Mouse (Mus musculus) erythroid progenitor cell, adult 5-6 weeks (primary cell): ENCODE data around the gene Sema6d. TPM values are rescaled to one million over a fixed set of nuclear protein-coding genes. Genes with fewer than 3 reads are reported as not detected.

Experiments used
- ATAC-seq: replicated peaks from 2 replicates; pipeline ENCODE4 v1.8.0; 2016; ENCODE audit warnings: moderate number of reproducible peaks, mild to moderate bottlenecking, moderate TSS enrichment, inconsistent platforms; ENCODE audit not compliant: poor library complexity, low FRiP score, severe bottlenecking
- total RNA-seq, 2 experiments: library from RNA; stranded (forward) in 1 of 2; stranded (reverse) in 1 of 2; fragments of 150-400 nt in 1 of 2; fragments of 186-747, 209-891 nt in 1 of 2; gene quantifications; 2 replicates each; pipeline versions ENCODE4 v1.2.3 to v1.2.4; 2015 to 2017; ENCODE audit warnings: low replicate concordance in 2 of 2

Gene Sema6d
- total RNA-seq, 2 experiments from 2014 or later: 1.3 to 5.0 TPM

DNA sequence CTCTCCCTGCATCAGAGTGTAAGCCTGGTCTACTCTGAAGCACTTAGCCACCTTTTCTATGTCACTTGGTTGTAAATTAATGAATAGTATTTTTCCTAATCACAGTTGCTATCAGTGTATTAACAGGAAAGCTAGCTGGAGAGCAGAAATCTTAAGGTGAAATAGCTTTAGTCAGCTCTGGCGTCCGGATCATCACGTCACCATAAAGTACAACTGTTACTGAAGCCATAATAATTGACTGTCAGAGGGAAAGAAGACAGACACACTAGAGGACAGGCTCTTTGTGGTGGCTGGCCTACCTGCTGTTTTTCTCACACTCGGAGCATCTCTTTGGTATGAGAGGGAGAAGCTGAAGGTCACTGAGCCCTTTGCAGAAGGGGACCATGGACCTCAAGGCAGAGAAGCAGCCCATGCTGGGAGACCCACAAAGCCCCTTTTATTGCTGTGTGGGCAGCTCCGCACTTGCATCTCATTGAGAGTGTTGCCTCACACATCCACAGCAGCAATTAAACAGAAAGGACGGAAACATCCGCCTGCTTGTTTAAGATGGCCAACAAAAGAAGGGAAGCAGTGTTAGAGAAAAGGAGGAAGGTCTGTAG, 72.3 kb downstream of the Sema6d start:
- ATAC-seq: no peak

GRCm38 (mm10) chr2:124168411-124168810, 78.6 kb downstream of the Sema6d start:
- ATAC-seq: no peak

GRCm38 (mm10) chr2:124171718-124172117, 81.9 kb downstream of the Sema6d start:
- ATAC-seq: no peak

DNA sequence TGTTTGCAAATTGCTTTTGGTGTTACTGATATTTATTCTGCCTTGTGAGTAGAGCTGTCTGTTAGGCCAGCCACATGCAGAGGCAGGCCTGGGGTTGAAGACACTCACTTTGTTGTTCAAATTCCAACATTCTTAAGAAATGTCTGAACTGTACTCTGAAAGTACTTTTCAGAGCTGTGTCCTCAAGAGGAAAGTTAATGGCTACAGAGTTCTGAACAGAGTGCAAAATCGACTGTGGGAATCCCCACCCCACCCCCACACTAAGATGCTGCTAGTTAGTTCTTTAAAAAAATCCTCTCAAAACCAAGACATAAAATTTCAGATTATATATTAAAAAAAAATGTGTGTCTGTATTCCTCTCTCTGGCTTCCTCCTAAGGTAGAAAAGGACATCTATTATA, 86.5 kb downstream of the Sema6d start:
- ATAC-seq: no peak

GRCm38 (mm10) chr2:124176711-124177169, 87.0 kb downstream of the Sema6d start:
- ATAC-seq: no peak

DNA sequence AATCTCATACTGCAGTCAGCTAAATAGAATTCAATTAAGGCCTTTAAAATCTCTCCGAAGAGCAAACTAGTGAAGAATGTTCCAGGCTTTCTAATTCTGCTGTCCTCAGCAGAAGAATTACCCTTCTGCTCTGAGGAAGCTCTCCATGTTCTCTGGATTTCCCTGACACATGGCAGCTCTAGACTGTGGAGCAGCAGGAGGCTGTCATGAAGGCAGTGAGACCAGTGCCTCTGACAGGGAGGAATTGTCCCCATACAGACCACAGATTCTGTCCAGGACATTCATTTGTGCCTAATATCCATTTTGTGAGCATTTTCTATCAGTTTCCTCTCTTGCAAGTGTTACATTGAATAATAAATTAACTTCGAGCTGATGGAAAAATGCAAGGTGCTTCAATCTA, 99.5 kb downstream of the Sema6d start:
- ATAC-seq: no peak

DNA sequence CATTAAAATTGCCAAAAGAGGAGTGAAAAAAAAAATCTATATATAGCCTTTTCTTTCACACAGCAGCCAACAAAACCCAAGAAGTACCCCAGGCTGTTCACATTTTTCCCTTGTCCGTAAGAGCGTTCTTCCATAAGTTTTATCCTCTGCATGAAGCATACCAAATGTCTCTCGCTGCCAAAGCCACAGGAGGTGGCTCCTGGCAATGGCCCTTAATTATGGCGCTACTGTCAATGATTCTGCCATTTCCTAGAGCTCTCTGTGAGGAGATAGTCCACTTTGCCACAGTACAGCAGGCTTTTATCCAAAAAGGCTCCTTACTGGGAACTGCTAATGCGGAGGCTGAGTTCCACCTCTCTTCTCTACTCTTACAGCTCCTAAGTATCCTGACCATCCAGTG, 104.3 kb downstream of the Sema6d start:
- no peak for ATAC-seq

GRCm38 (mm10) chr2:124201493-124201892, 111.7 kb downstream of the Sema6d start:
- ATAC-seq: no peak

GRCm38 (mm10) chr2:124202475-124202990, 112.8 kb downstream of the Sema6d start:
- ATAC-seq: no peak

DNA sequence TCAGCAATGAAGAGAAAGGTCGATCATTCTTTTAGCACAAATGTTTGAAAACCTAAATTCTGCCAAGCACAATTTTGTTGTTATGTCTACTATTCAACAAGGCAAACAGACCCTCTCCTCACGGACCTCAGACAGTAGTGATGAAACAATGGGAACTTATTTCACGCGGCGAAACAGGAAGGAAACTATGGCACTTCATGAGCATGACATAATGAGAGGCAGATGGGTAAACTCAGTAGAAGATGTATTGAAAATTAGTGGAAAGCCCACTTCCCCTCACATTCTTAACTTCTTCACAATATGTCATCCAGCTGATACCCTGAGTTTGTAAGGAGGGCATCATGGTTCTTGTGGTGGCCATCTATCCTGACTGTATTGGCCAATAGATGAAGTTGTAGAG, 116.0 kb downstream of the Sema6d start:
- no peak for ATAC-seq

DNA sequence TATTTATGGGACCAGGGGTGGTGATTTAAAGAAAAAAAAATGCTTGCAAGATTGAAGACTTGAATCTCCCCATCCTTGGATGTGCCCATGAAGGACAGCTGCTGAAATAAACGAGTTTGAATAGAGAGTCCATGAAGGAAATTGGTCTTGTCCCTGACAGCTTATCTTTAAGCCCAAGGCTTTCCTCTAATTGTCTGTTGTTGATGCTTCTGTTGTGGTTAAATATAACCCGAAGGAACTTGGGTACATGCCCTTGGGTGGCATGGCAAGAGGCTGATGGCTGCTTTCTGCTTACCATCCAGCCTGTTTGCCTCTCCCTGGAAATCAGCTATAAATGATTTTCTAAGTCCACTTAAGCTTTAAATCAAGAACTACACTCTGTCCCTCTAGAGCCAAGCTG, 118.5 kb downstream of the Sema6d start:
- ATAC-seq: no peak

DNA sequence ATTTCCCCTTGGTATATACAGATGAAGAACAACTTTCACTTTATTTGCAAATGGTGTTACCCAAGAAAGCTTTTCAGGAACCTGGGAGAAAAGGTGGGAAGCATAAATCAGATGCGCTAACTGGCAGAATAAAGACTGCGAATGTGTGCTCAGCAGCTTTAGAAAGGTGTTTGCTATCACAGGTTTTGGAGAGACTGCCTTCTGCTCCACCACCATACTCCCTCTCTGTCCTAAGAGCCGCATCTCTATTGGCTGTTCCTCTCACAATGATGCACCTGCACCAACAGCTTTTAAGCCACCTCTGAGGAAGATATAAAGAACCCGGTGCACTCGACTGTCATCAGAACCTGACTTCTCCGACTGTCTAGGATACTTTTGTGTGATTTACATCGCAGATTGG, 133.8 kb downstream of the Sema6d start:
- ATAC-seq: no peak

- ATAC-seq: no peak
Observed at GRCm38 (mm10) chr2:124224328-124224727, 134.6 kb downstream of the Sema6d start.

DNA sequence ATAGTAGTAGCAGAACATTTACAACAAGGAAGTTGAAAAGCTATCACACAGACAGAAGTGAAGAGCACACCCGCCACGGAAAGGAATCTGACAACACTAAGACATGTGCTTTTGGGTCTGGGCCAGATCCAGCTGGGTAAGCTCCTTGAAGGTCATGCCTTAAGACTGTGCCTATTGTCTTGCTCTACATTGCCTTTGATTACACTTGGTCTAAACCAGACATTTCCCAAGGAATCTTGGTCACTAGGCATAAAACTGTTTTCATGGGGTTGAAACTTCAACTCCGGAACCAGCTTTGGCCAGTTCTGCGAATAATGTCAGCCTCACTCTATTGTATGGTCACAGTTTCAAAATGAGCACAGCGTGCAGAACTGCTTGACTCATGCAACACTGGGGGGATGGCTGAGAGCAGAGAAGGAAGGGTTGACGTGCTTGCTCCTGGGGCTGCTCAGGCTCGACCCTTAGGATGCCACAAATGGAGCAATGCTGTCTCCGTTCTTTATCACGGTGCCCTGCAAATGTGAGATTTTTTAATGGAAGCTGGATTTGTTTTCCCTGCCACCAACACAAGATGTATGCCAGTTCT, 145.0 kb downstream of the Sema6d start:
- no peak for ATAC-seq

DNA sequence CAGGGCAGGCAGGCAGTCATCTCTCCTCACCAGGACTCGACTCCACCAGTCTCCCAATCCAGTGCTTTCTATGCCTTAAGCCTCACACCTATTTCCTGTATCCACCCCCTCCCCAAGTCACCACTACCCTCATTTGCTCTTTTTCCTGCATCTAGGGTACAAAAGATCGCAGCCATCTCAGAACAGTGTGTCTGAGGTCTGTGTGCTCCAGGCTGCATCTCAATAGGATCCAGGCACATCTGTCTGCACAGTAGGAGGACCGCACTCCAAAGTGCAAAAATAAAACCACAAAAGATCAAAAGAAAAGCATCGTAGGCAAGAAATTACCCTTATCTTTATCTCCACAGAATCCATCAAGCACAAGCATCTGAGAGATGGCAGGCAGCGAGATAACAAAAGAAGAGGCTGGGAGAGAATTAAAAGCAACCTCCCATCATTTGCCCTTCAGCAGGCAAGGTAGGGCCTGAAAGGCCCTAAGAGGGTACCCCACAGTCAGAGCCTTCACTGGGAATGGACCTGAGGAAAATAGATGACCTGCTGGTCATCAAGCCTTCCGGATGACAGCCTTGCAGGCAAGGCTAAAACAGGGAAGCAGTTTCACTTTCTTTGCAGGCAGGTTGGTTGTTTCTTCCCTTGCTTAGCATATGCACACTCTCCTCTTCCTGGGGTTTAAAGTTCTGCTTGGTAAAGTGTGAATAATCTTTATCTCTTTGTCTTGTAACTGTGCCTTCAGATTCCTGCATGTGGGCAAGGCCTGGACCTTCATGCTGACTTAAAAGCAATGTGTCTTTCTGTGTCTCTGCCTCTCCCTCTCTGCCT, 145.7 kb downstream of the Sema6d start:
- no peak for ATAC-seq

GRCm38 (mm10) chr2:124236831-124237230, 147.1 kb downstream of the Sema6d start:
- ATAC-seq: no peak

DNA sequence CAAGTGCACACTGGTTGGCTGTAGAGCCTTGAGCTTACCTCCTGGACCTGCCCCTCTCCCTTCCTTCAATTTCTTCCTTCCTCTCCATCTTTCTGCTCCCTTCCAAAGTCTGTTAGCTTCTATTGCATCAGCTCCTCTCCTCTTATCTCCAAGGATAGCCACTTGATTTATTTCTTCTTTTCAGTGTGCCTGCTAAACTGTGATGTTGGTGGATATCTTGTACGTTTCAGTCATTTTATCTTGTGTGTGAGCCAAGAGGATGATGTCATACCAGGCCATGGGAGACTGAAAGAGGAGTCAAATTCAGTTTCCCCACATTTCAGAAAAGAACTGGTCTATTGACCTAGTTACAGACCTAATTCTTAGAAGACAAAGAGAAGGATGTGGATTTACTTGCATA, 153.8 kb downstream of the Sema6d start:
- no peak for ATAC-seq

- ATAC-seq: no peak
Observed at GRCm38 (mm10) chr2:124244543-124245245, 154.9 kb downstream of the Sema6d start.

DNA sequence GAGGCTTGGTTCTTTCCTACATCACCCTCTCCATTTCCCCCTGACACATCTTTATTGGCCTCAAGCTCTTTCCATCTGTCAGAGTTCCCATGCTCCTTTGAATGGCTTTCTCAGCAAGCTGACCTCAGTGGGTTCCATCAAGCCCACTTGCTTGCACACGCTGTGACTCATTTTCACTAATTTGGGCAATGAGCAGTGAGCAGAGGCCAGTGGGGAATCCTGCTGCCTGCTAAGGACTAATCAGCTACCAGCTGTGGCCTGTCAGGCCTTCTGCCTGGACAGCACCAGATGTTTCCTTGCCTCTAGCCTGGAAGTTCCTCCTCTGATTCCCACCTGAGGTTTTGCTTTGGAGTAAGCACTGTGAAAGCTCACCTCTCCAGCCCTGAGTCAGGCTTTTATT, 168.3 kb downstream of the Sema6d start:
- ATAC-seq: no peak

DNA sequence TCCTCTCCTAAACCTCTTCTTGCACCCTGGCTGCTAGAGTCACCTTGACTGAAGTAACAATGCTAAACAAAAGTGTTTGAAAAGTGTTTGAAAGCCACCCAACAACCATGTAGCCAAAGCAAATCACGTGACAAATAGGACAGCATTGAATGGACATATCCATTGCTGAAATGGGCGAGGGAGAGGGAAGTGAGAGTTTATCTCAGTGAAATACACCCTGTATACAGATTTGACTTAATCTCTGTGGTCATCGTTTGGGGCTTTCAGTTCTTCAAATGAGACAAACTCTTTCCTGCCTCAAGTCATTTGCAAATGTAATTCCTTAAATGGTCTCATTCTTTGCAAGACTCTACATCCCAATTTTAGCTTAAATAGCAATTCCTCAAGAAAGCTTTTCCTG, 174.5 kb downstream of the Sema6d start:
- ATAC-seq: no peak
